Mouse (Mus musculus): Measurements from ENCODE around the gene Zfp410.
A peak's percentile ranks its signal among the peaks of the same experiment; 100 is the strongest.

Zfp410 gene

GRCm38 (mm10) chr12:84361555-84362489 is 45.2 kb downstream of the Zfp410 start, which contains the start of the genes Coq6 and Fam161b:
TSS of gene Coq6 (plus strand) at chr12:84361657.
TSS of gene Fam161b (minus strand) at chr12:84361833.
- peak; percentile 88 to 90 for DNase-seq (ENCODE audit: low read depth in 1 of 2, low spot score in 2 of 2)

- no peak for DNase-seq (ENCODE audit: low read depth in 1 of 2, low spot score in 2 of 2)
Measured at GRCm38 (mm10) chr12:84362872-84363271, 46.2 kb downstream of the Zfp410 start.

- no peak for DNase-seq (ENCODE audit: low read depth in 1 of 2, low spot score in 2 of 2)
Measured at GRCm38 (mm10) chr12:84364291-84364690, 47.6 kb downstream of the Zfp410 start.

- DNase-seq (ENCODE audit: low read depth in 1 of 2, low spot score in 2 of 2): no peak
Measured at GRCm38 (mm10) chr12:84365137-84365536, 48.5 kb downstream of the Zfp410 start.

- DNase-seq (ENCODE audit: low read depth in 1 of 2, low spot score in 2 of 2): no peak
Measured at GRCm38 (mm10) chr12:84366971-84367370, 50.3 kb downstream of the Zfp410 start.

GRCm38 (mm10) chr12:84371647-84372046 is 55.0 kb downstream of the Zfp410 start:
- DNase-seq (ENCODE audit: low read depth in 1 of 2, low spot score in 2 of 2): no peak

GRCm38 (mm10) chr12:84373831-84374481 is 57.3 kb downstream of the Zfp410 start:
- no peak for DNase-seq (ENCODE audit: low read depth in 1 of 2, low spot score in 2 of 2)

GRCm38 (mm10) chr12:84382369-84382768 is 65.7 kb downstream of the Zfp410 start:
- DNase-seq (ENCODE audit: low read depth in 1 of 2, low spot score in 2 of 2): no peak

GRCm38 (mm10) chr12:84384644-84385081 is 68.0 kb downstream of the Zfp410 start:
- no peak for DNase-seq (ENCODE audit: low read depth in 1 of 2, low spot score in 2 of 2)

GRCm38 (mm10) chr12:84385408-84385807 is 68.8 kb downstream of the Zfp410 start:
- DNase-seq (ENCODE audit: low read depth in 1 of 2, low spot score in 2 of 2): no peak

- no peak for DNase-seq (ENCODE audit: low read depth in 1 of 2, low spot score in 2 of 2)
Measured at GRCm38 (mm10) chr12:84388097-84388496, 71.4 kb downstream of the Zfp410 start.

- DNase-seq (ENCODE audit: low read depth in 1 of 2, low spot score in 2 of 2): no peak
Measured at GRCm38 (mm10) chr12:84388774-84389400, 72.2 kb downstream of the Zfp410 start.

- DNase-seq (ENCODE audit: low read depth in 1 of 2, low spot score in 2 of 2): no peak
Measured at GRCm38 (mm10) chr12:84390336-84390735, 73.7 kb downstream of the Zfp410 start.

- DNase-seq (ENCODE audit: low read depth in 1 of 2, low spot score in 2 of 2): no peak
Measured at GRCm38 (mm10) chr12:84392681-84393080, 76.0 kb downstream of the Zfp410 start.
